Mouse (Mus musculus) olfactory bulb, adult 2 months (tissue): ENCODE results near the gene Tent5a.

Experiments used
- CTCF ChIP-seq: fragments of 200-500 bp; IDR thresholded peaks from 2 replicates; pipeline ENCODE4 v1.5.1; 2012; ENCODE audit warnings: low read depth, mild to moderate bottlenecking, low read length, moderate library complexity; ENCODE audit not compliant: insufficient read depth
- POLR2A ChIP-seq: fragments of 200-500 bp; IDR thresholded peaks from 2 replicates; pipeline ENCODE4 v1.6.1; 2012; ENCODE audit warnings: mild to moderate bottlenecking, low read depth, low read length, moderate library complexity; ENCODE audit not compliant: insufficient read depth

GRCm38 (mm10) chr9:85347823-85348523, 20.8 kb upstream of the Tent5a start:
- TF ChIP-seq CTCF (no peak), POLR2A (no peak)
